Mouse (Mus musculus): Measurements from ENCODE around the gene Ndufaf2. TPM values are rescaled to one million over a fixed set of nuclear protein-coding genes. Genes with fewer than 3 reads are reported as not detected.

Gene Ndufaf2
- total and polyA plus RNA-seq, 3 experiments, result 12.4 to 28.8 (median 23.3) TPM

DNA sequence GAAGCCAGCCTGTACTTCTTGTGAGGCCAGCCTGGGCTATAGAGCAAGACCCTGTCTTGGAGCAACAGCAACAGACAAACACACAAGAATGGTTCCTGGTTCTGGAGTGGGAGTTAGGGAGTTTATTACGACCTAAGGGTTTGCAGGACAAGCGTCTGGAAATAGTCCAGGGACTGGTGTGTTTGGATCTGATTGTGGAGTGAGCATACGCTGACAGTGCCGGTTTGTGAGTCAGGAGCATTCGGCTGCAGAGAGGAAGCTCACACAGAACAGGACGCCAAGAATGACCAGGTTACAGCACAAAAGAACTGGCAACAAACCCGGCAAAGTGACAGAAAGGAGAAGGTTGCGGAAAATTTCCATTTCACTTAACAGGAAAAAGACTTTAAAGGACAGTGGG is 12.1 kb upstream of the Ndufaf2 start:
- H3K4me3 ChIP-seq, result no peak overlapping the region
- no peaks in the 10 kb centered on the region for H3K36me3 ChIP-seq (ENCODE audit: control insufficient read depth, insufficient read depth, low read length)
- TF ChIP-seq EP300 (IDR thresholded peaks at IDR 0.05; ENCODE audit: insufficient read depth, low read depth, low read length) (no peak), POLR2A (IDR thresholded peaks at IDR 0.05; ENCODE audit: insufficient read depth, low read depth, low read length) (no peak), CTCF (IDR thresholded peaks at IDR 0.05) (no peak)
- no peaks in the 10 kb centered on the region for H3K27me3 ChIP-seq (ENCODE audit: control insufficient read depth, insufficient read depth, low read length)
- H3K27ac ChIP-seq, result no peak overlapping the region
- intact Hi-C loops (cut with DNase I), result no loop called here
- no peak for DNase-seq
- no peaks in the 10 kb centered on the region for H3K4me1 ChIP-seq (ENCODE audit: control insufficient read depth, insufficient read depth, low read length)
- H3K9ac ChIP-seq (ENCODE audit: low read depth, low read length), result no peak overlapping the region
- 63% methylated on average over 8 of the region's 8 CpGs for WGBS
- H3K79me2 ChIP-seq (replicated peaks; ENCODE audit: control insufficient read depth, insufficient read depth, low read length), result 0 out of 2 replicates have a peak, but pooled peaks cover 2% of the 10 kb centered on the region

DNA sequence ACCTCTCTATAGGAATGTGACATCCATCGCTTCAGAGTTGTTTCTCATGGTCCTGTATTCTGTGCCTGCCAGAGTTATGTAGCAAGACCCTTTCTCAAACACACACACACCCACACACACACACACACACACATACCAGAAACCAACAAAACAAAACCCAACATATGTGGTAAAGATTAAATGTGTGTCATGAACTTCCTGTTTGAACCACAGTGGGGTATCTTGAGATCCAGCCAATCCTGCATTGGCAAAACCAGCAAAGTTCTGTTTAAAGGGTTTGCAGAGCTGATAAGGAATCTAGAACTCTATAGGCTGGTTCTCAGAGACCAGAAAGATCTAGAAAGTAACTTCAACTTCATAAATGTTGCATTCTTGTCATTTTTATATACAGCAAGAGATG is 11.6 kb upstream of the Ndufaf2 start:
- intact Hi-C loops (cut with DNase I), result no loop called here
- no peak for TF ChIP-seq EP300 (IDR thresholded peaks at IDR 0.05; ENCODE audit: insufficient read depth, low read depth, low read length)
- no peak for TF ChIP-seq CTCF (IDR thresholded peaks at IDR 0.05)
- no peak for TF ChIP-seq POLR2A (IDR thresholded peaks at IDR 0.05; ENCODE audit: insufficient read depth, low read depth, low read length)
- DNase-seq, result no peak
- H3K4me1 ChIP-seq (ENCODE audit: control insufficient read depth, insufficient read depth, low read length), result no peaks in the 10 kb centered on the region
- 0 out of 2 replicates have a peak, but pooled peaks cover 2% of the 10 kb centered on the region for H3K79me2 ChIP-seq (replicated peaks; ENCODE audit: control insufficient read depth, insufficient read depth, low read length)
- 93% methylated on average over 1 of the region's 1 CpGs for WGBS
- no peak overlapping the region for H3K9ac ChIP-seq (ENCODE audit: low read depth, low read length)
- H3K4me3 ChIP-seq, result no peak overlapping the region
- no peaks in the 10 kb centered on the region for H3K27me3 ChIP-seq (ENCODE audit: control insufficient read depth, insufficient read depth, low read length)
- no peak overlapping the region for H3K27ac ChIP-seq
- no peaks in the 10 kb centered on the region for H3K36me3 ChIP-seq (ENCODE audit: control insufficient read depth, insufficient read depth, low read length)

DNA sequence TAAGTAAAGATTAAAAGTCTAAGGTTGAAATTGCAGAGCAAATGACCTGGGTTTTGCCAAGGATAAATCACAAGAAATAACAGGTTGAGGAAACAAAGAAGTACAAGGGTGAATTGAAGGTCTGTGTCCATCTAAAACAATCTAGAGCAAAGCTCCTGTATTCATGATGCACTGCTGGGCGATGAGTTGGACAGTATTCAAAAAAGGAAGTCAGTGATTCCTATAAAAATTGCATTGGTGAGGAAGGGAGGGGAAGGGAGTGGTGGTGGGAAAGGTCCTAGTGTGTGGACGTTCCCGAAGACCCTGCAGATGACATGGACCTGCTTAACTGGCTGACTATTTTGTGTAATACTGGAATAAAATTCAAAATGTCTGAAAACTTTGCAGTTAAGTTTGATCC is 6.2 kb upstream of the Ndufaf2 start:
- DNase-seq, result no peak
- Histone ChIP-seq H3K4me1 (ENCODE audit: control insufficient read depth, insufficient read depth, low read length) (no peaks in the 10 kb centered on the region), H3K27me3 (ENCODE audit: control insufficient read depth, insufficient read depth, low read length) (no peaks in the 10 kb centered on the region), H3K9ac (ENCODE audit: low read depth, low read length) (no peak overlapping the region), H3K27ac (no peak overlapping the region), H3K36me3 (ENCODE audit: control insufficient read depth, insufficient read depth, low read length) (no peaks in the 10 kb centered on the region), H3K4me3 (no peak overlapping the region), H3K79me2 (replicated peaks; ENCODE audit: control insufficient read depth, insufficient read depth, low read length) (0 out of 2 replicates have a peak, but pooled peaks cover 2% of the 10 kb centered on the region)
- WGBS, result 77% methylated on average over 3 of the region's 3 CpGs
- TF ChIP-seq POLR2A (IDR thresholded peaks at IDR 0.05; ENCODE audit: insufficient read depth, low read depth, low read length) (no peak), EP300 (IDR thresholded peaks at IDR 0.05; ENCODE audit: insufficient read depth, low read depth, low read length) (no peak), CTCF (IDR thresholded peaks at IDR 0.05) (no peak)
- intact Hi-C loops (cut with DNase I), result loop anchor here (10.0 kb wide), 1 partner anchor 1050 kb away; no protein-coding TSS in a partner anchor

DNA sequence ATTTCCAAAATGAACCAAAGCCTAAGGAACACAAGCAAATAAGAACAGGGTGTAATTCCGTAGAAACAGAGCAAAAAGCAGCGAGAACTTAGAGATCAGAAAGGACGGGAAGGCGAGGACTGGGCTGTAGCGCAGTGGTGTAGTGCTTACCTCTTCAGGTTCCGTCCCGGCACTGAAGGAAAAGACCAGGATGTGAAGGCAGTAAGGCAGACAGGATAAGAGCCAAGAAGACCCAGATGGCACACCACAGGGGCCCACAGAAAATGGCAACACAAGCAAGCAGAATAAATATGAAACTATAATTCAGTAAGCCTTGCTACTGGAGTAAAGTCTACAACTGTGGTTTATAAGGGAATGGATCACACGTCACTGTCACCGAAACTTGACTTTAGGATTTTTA is 5.5 kb upstream of the Ndufaf2 start:
- no peaks in the 10 kb centered on the region for H3K4me1 ChIP-seq (ENCODE audit: control insufficient read depth, insufficient read depth, low read length)
- H3K9ac ChIP-seq (ENCODE audit: low read depth, low read length), result no peak overlapping the region
- no peak overlapping the region for H3K4me3 ChIP-seq
- no peaks in the 10 kb centered on the region for H3K27me3 ChIP-seq (ENCODE audit: control insufficient read depth, insufficient read depth, low read length)
- H3K27ac ChIP-seq, result no peak overlapping the region
- TF ChIP-seq CTCF (IDR thresholded peaks at IDR 0.05) (no peak), EP300 (IDR thresholded peaks at IDR 0.05; ENCODE audit: insufficient read depth, low read depth, low read length) (no peak), POLR2A (IDR thresholded peaks at IDR 0.05; ENCODE audit: insufficient read depth, low read depth, low read length) (no peak)
- DNase-seq, result no peak
- 0 out of 2 replicates have a peak, but pooled peaks cover 2% of the 10 kb centered on the region for H3K79me2 ChIP-seq (replicated peaks; ENCODE audit: control insufficient read depth, insufficient read depth, low read length)
- intact Hi-C loops (cut with DNase I), result loop anchor here (10.0 kb wide), 1 partner anchor 1051 kb away; no protein-coding TSS in a partner anchor
- WGBS, result 95% methylated on average over 9 of the region's 9 CpGs
- H3K36me3 ChIP-seq (ENCODE audit: control insufficient read depth, insufficient read depth, low read length), result no peaks in the 10 kb centered on the region

DNA sequence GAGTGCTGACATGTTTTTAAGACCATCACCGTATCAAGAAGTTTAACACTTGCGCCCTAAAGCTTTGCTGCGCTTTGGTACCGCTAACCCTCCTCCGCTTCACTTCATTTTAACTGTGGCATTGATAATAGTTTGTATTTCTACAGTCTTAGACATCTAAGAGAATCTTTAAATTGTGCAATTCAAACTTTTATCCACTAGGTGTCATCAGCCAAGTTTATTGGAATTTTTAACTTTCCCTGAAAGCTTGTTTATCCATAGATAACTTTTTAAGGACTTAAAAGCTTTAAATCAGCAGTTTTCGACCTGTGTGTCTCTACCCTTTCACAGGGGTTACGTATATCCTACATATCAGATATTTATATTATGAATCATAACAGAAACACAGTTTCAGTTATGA is 1.5 kb upstream of the Ndufaf2 start:
- no peaks in the 10 kb centered on the region for H3K27me3 ChIP-seq (ENCODE audit: control insufficient read depth, insufficient read depth, low read length)
- H3K79me2 ChIP-seq (replicated peaks; ENCODE audit: control insufficient read depth, insufficient read depth, low read length), result no peaks in the 10 kb centered on the region
- WGBS, result 52% methylated on average over 7 of the region's 7 CpGs
- no peak overlapping the region for H3K9ac ChIP-seq (ENCODE audit: low read depth, low read length)
- TF ChIP-seq POLR2A (IDR thresholded peaks at IDR 0.05; ENCODE audit: insufficient read depth, low read depth, low read length), result no peak
- TF ChIP-seq EP300 (IDR thresholded peaks at IDR 0.05; ENCODE audit: insufficient read depth, low read depth, low read length), result no peak
- peak; percentile 79 for TF ChIP-seq CTCF (IDR thresholded peaks at IDR 0.05)
- no peak overlapping the region for H3K4me3 ChIP-seq
- intact Hi-C loops (cut with DNase I), result loop anchor here (1.0 to 10.0 kb wide), 2 partner anchors 168 to 1055 kb away; no protein-coding TSS in a partner anchor
- no peak overlapping the region for H3K27ac ChIP-seq
- no peaks in the 10 kb centered on the region for H3K36me3 ChIP-seq (ENCODE audit: control insufficient read depth, insufficient read depth, low read length)
- H3K4me1 ChIP-seq (ENCODE audit: control insufficient read depth, insufficient read depth, low read length), result no peaks in the 10 kb centered on the region
- no peak for DNase-seq

DNA sequence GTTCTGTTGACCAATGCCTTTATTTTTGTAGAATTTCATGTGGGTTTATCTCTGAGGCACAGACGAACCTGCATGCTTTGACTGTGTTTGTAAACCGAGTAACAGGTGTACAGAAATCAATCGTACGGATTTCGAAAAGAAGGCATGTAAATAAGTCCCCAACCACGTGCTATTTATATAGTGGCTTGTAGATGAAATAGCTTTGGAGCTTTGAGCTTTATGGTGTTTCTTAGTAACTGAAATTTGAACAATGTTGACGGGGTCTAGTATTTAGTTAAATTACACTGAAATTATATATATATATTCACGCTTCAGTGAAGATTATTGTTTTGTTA is 785 bp upstream of the Ndufaf2 start:
- Histone ChIP-seq H3K4me3 (peak overlapping the region; percentile 94), H3K79me2 (replicated peaks; ENCODE audit: control insufficient read depth, insufficient read depth, low read length) (no peaks in the 10 kb centered on the region; the same call in 1 of the 2 replicates), H3K27me3 (ENCODE audit: control insufficient read depth, insufficient read depth, low read length) (no peaks in the 10 kb centered on the region), H3K4me1 (ENCODE audit: control insufficient read depth, insufficient read depth, low read length) (no peaks in the 10 kb centered on the region), H3K9ac (ENCODE audit: low read depth, low read length) (peak overlapping the region; percentile 75), H3K36me3 (ENCODE audit: control insufficient read depth, insufficient read depth, low read length) (no peaks in the 10 kb centered on the region), H3K27ac (no peak overlapping the region; the same call in 1 of the 2 replicates)
- WGBS, result 4% methylated on average over 8 of the region's 8 CpGs
- TF ChIP-seq EP300 (IDR thresholded peaks at IDR 0.05; ENCODE audit: insufficient read depth, low read depth, low read length) (no peak), CTCF (IDR thresholded peaks at IDR 0.05) (no peak), POLR2A (IDR thresholded peaks at IDR 0.05; ENCODE audit: insufficient read depth, low read depth, low read length) (no peak)
- intact Hi-C loops (cut with DNase I), result no loop called here
- DNase-seq, result no peak

Data from heart, adult 2 months (tissue).